ENCODE assay signal across 18 mouse cellular contexts in the genomic region with DNA sequence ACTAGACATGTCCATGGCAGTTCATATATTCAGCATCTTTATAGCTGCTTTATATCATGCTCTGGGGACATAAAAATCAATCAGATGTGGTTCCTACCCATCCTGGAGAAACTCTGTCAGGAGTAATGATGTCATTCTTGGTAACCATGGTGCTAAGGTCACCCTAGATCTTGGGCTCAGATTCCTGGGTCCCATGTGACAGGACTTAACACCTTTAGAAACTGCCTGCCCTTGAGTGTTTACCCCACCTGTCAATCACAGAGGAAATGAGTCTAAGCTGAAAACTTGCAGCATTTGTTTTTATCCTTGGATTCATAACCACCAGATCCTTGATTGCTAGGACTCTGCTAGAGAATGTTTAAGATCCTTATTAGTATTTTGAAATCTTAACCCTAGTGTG. TPM values are rescaled to one million over a fixed set of nuclear protein-coding genes. Genes with fewer than 3 reads are reported as not detected.
DNase-seq lines count a peak whose midpoint lies in the region.
"Had no signal": no experiment of that assay in that cellular context is flagged by ENCODE, and none has a peak within 500 bp of the region (broad histone marks: within the 10 kb centered on the region; RNA-seq: fewer than 3 reads in every experiment).

No protein-coding gene starts in this region.

- intact Hi-C loops in gastrocnemius, postnatal 36 days (cut with DNase I): no loop called here

- DNase-seq in gastrocnemius, adult 18-20 months (ENCODE audit: low spot score): peak; percentile 42
- DNase-seq in gastrocnemius, postnatal 36 days: no peak
- peak; percentile 2 for DNase-seq in retina, postnatal 1 day
- DNase-seq in retina, embryonic 14.5 days (ENCODE audit: low spot score): no peak
- DNase-seq in induced T-regulatory cell, adult 2 months (ENCODE audit: low read depth): peak; percentile 31
- DNase-seq in skeletal muscle tissue, adult 2 months (ENCODE audit: low read depth, low spot score): peak; percentile 52
- DNase-seq in frontal cortex, postnatal 36 days (ENCODE audit: low spot score in 2 of 2): no peak
- DNase-seq in embryo, embryonic 11 days: no peak
- DNase-seq: adrenal gland, postnatal 10 days; adrenal gland, postnatal 36 days; cerebellum, adult 18-20 months; cerebellum, adult 9-10 months; cerebellum, postnatal 25 days; gastrocnemius, postnatal 10 days; heart, adult 18-20 months; heart, postnatal 14 days; heart, postnatal 4 days; kidney, adult 8-10 months had no signal

RNA-seq across cellular contexts. Expression of a gene that starts 58.7 kb away (rescaled TPM):
- total RNA-seq in gastrocnemius, adult 18-20 months (2021): 100 to 1,000 TPM; 169 to 172 TPM
- 100 to 1,000 TPM; 155 to 167 TPM for total RNA-seq in gastrocnemius, postnatal 36 days (2021)

Comparison
In these comparisons a context has a peak if more than half of its experiments do, and no peak if none do; other contexts are left out.
1. DNase-seq: peak in gastrocnemius, adult 18-20 months (single experiment), retina, postnatal 1 day (single experiment), induced T-regulatory cell, adult 2 months (single experiment) and skeletal muscle tissue, adult 2 months (single experiment); none in gastrocnemius, postnatal 36 days (0 of 2), retina, embryonic 14.5 days (single experiment), frontal cortex, postnatal 36 days (0 of 2) and embryo, embryonic 11 days (single experiment).